Mouse (Mus musculus) liver, embryonic 14.5 days (tissue): ENCODE results near the gene Emc3.

ENCODE experiments used
- CTCF ChIP-seq: IDR thresholded peaks from 2 replicates; pipeline ENCODE4 v1.5.1; 2016; ENCODE audit warnings: antibody characterized with exemption, low read depth, control low read depth
- EP300 ChIP-seq: IDR thresholded peaks from 2 replicates; pipeline ENCODE4 v1.6.1; 2016; ENCODE audit warnings: antibody characterized with exemption, low read depth

DNA sequence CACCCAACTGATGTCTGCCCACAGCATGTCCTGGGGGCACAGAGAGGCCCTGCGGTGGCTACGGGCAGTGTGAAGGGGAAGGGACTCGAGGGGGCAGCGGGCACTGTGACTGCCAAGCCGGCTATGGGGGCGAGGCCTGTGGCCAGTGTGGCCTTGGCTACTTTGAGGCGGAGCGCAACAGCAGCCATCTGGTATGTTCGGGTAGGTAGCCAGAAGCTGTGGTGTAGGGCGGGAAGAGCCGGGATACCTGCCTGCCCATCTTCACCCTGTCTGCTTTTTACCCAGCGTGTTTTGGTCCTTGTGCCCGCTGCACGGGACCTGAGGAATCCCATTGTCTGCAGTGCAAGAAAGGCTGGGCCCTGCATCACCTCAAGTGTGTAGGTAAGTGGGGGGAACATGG lies 42.0 kb downstream of the Emc3 start:
- TF ChIP-seq CTCF (no peak), EP300 (no peak)
